Mouse (Mus musculus) G1E (cell line): ENCODE measurements around the gene Sec14l4. TPM values are rescaled to one million over a fixed set of nuclear protein-coding genes. Genes with fewer than 3 reads are reported as not detected.

Experiments used
- ATAC-seq: 2 replicates; pipeline ENCODE4 v1.8.0; 2016; ENCODE audit warnings: mild to moderate bottlenecking; ENCODE audit not compliant: insufficient number of reproducible peaks, poor library complexity, low FRiP score, severe bottlenecking; ENCODE audit errors: extremely low read depth
- DNase-seq: peaks from one replicate; pipeline ENCODE4 v3.0.0; 2012; ENCODE audit warnings: low spot score
- H3K27me3 ChIP-seq: 2 replicates; pipeline ENCODE4 v1.6.1; 2012; ENCODE audit warnings: mild to moderate bottlenecking, low read length, inconsistent platforms; ENCODE audit not compliant: insufficient read depth
- H3K36me3 ChIP-seq: replicated peaks from 2 replicates; pipeline ENCODE3; 2012; ENCODE audit warnings: mild to moderate bottlenecking, inconsistent platforms
- H3K4me1 ChIP-seq: 2 replicates; pipeline ENCODE4 v1.6.1; 2012; ENCODE audit warnings: low read depth, low read length, inconsistent platforms, mixed read lengths; ENCODE audit not compliant: insufficient read depth
- H3K4me3 ChIP-seq: 2 replicates; pipeline ENCODE4 v1.5.1; 2012; ENCODE audit warnings: low read depth, mild to moderate bottlenecking, inconsistent platforms, low read length, moderate library complexity, mixed read lengths
- H3K9me3 ChIP-seq: replicated peaks from 2 replicates; pipeline ENCODE4 v1.6.1; 2012; ENCODE audit warnings: inconsistent platforms
- CTCF ChIP-seq: IDR thresholded peaks from 2 replicates; pipeline ENCODE4 v1.5.1; 2012; ENCODE audit warnings: low read depth, low read length, inconsistent platforms, mixed read lengths
- GATA1 ChIP-seq: IDR thresholded peaks from 2 replicates; pipeline ENCODE4 v1.6.1; 2012; ENCODE audit warnings: borderline replicate concordance, low read length, inconsistent platforms, mixed read lengths
- GATA2 ChIP-seq: IDR thresholded peaks from 2 replicates; pipeline ENCODE4 v1.6.1; 2012; ENCODE audit warnings: low read depth, low read length, inconsistent platforms, borderline replicate concordance
- POLR2AphosphoS5 ChIP-seq: IDR thresholded peaks from 2 replicates; pipeline ENCODE4 v1.6.1; 2012; ENCODE audit warnings: low read depth, low read length, inconsistent platforms; ENCODE audit not compliant: insufficient replicate concordance
- TAL1 ChIP-seq: conservative IDR thresholded peaks from 2 replicates; pipeline ENCODE4 v1.6.1; 2012; ENCODE audit warnings: low read depth, low read length, inconsistent platforms, mixed read lengths
- polyA plus RNA-seq: library from polyadenylated mRNA; stranded (reverse); fragments of >175 nt; gene quantifications from 2 replicates; pipeline ENCODE4 v1.2.3, GENCODE M21; 2012
- total RNA-seq, 2 experiments: library from RNA; stranded (forward) in 1 of 2; stranded (reverse) in 1 of 2; fragments of 200-1000 nt in 1 of 2; fragments of >200 nt in 1 of 2; fragmentation: Nextera tagmentation in 1 of 2; gene quantifications; 2 replicates each; pipeline ENCODE4 v1.2.3; 2014 to 2017

Sec14l4 gene
- total and polyA plus RNA-seq, 3 experiments = 0.11 TPM; not detected in 2

DNA sequence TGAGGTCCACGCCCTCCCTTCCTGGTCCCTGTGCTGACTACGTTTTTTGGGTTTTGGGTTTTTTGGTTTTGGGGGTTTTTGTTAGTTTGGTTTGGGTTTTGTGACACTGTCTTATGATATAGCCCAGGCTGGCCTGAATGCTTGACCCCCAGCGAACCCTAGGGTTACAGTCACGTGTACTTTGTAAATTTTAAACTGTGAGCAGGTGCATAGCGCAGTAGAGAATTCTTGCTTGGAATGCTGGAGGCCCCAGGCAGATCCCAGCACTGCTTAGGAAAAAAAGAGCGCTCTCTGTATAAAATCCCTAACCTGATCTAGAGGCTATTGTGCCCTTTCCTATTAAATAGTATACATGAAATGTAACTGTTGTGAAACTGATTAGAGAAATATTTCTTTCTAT, 38.1 kb upstream of the Sec14l4 start:
- Histone ChIP-seq H3K4me3 (no peak overlapping the region), H3K4me1 (no peaks in the 10 kb centered on the region; the same call in 1 of the 2 replicates), H3K36me3 (no peaks in the 10 kb centered on the region), H3K27me3 (peaks cover 33% of the 10 kb centered on the region), H3K9me3 (peaks cover 4% of the 10 kb centered on the region)
- no peak for ATAC-seq
- no peak for DNase-seq
- no peak for TF ChIP-seq GATA2
- no peak for TF ChIP-seq POLR2AphosphoS5
- TF ChIP-seq GATA1 = no peak
- no peak for TF ChIP-seq TAL1
- no peak for TF ChIP-seq CTCF

DNA sequence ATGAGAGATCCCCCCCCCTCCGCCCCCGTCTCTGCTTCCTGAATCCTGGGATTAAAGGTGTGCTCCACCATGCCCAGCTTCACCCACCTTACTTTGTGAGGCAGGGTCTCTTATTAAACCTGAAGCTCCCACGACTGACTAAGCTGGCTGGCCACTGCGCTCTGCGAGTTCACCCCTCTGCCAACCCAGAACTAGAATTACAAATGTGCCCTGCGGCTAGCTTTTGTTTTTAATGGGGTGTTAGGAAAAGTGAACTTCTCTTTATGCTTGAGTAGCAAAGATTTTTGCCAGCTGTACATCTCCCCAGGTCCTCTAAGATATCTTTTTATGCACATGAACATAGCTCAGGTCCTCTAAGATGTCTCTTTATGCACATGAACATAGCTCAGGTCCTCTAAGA, 37.3 kb upstream of the Sec14l4 start:
- no peak for DNase-seq
- Histone ChIP-seq H3K4me1 (no peaks in the 10 kb centered on the region; the same call in 1 of the 2 replicates), H3K9me3 (peaks cover 10% of the 10 kb centered on the region), H3K36me3 (no peaks in the 10 kb centered on the region), H3K4me3 (no peak overlapping the region), H3K27me3 (peaks cover 38% of the 10 kb centered on the region)
- TF ChIP-seq GATA1 = no peak
- TF ChIP-seq TAL1 = no peak
- TF ChIP-seq CTCF = no peak
- TF ChIP-seq POLR2AphosphoS5 = no peak
- no peak for TF ChIP-seq GATA2
- no peak for ATAC-seq

DNA sequence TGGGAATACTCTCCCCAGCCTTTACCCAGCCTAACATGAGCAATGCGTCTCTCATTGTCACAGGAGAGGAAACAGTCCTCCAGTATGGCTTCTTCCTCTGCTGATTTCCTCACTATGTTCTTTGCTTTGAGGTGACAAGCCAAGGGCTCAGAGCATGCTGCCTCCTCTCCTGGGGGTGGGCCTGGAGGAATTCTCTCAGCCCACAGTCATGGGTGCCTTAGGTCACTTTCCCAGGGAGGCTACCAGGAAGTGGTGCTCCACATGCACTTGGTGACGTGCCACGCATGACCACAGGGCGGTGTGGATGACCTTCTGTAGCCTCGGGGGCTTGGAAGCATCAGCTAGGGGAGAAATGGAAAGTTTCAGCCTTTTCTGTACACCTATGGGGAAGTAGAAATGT, 35.8 kb upstream of the Sec14l4 start:
- H3K36me3 ChIP-seq = no peaks in the 10 kb centered on the region
- DNase-seq (no peak), ATAC-seq (no peak)
- no peak overlapping the region for H3K4me3 ChIP-seq
- no peaks in the 10 kb centered on the region; the same call in 1 of the 2 replicates for H3K4me1 ChIP-seq
- peaks cover 10% of the 10 kb centered on the region for H3K9me3 ChIP-seq
- TF ChIP-seq CTCF = no peak
- no peak for TF ChIP-seq POLR2AphosphoS5
- TF ChIP-seq TAL1 = no peak
- no peak for TF ChIP-seq GATA1
- no peak for TF ChIP-seq GATA2
- peaks cover 32% of the 10 kb centered on the region for H3K27me3 ChIP-seq

GRCm38 (mm10) chr11:3996840-3997239, 34.4 kb upstream of the Sec14l4 start:
- Histone ChIP-seq H3K27me3 (peaks cover 31% of the 10 kb centered on the region), H3K9me3 (peaks cover 10% of the 10 kb centered on the region), H3K36me3 (no peaks in the 10 kb centered on the region), H3K4me1 (no peaks in the 10 kb centered on the region; the same call in 1 of the 2 replicates), H3K4me3 (no peak overlapping the region)
- no peak for TF ChIP-seq POLR2AphosphoS5
- no peak for TF ChIP-seq CTCF
- no peak for DNase-seq
- no peak for ATAC-seq

DNA sequence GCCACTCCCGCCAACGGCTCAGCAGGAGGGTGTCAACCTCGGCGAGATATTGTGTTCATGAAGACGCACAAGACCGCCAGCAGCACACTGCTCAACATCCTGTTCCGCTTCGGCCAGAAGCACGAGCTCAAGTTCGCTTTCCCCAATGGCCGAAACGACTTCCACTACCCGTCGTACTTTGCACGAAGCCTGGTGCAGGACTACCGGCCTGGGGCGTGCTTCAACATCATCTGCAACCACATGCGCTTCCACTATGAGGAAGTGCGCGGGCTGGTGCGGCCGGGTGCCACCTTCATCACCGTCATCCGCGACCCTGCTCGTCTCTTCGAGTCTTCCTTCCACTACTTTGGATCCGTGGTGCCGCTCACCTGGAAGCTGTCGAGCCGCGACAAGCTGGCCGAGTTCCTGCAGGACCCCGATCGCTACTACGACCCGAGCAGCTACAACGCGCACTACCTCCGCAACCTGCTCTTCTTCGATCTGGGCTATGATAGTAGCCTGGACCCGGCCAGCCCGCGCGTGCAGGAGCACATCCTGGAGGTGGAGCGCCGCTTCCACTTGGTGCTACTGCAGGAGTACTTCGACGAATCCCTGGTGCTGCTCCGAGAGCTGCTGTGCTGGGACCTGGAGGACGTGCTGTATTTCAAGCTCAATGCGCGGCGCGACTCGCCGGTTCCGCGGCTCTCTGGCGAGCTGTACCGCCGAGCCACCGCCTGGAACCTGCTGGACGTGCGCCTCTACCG, 33.1 kb upstream of the Sec14l4 start:
- H3K27me3 ChIP-seq = peaks cover 20% of the 10 kb centered on the region
- no peak for ATAC-seq
- H3K9me3 ChIP-seq = peaks cover 10% of the 10 kb centered on the region
- no peak for TF ChIP-seq TAL1
- TF ChIP-seq GATA1 = no peak
- no peak for TF ChIP-seq GATA2
- no peak for TF ChIP-seq POLR2AphosphoS5
- TF ChIP-seq CTCF = no peak
- no peaks in the 10 kb centered on the region for H3K36me3 ChIP-seq
- H3K4me3 ChIP-seq = no peak overlapping the region
- no peaks in the 10 kb centered on the region; the same call in 1 of the 2 replicates for H3K4me1 ChIP-seq
- DNase-seq = no peak

- Histone ChIP-seq H3K4me3 (no peak overlapping the region), H3K4me1 (no peaks in the 10 kb centered on the region; the same call in 1 of the 2 replicates), H3K27me3 (peaks cover 20% of the 10 kb centered on the region), H3K9me3 (peaks cover 10% of the 10 kb centered on the region), H3K36me3 (no peaks in the 10 kb centered on the region)
- no peak for ATAC-seq
- no peak for TF ChIP-seq GATA2
- DNase-seq = no peak
Measured at GRCm38 (mm10) chr11:3999547-3999946, 31.7 kb upstream of the Sec14l4 start.
